In the genomic region with DNA sequence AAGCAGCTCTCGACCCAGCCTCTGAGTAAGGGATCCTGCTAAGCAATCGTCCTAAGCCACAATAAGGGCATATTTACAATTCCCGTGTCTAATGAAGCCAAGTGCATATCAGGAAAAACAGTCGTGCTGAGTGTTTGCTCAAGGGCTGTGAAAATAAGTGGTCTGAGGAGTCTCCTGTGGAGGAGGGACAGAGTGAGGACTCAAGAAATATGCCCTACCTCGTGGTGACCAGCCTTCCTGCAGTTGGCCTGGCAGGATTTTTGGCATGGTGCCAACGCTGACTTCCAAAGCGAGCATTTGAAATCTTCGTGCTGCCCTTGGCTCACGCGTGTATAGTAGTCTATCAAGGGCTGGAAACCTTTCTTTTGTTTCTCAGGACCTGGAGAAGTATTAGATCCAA, we compare ENCODE assay signal across 9 mouse cellular contexts. TPM values are rescaled to one million over a fixed set of nuclear protein-coding genes. Genes with fewer than 3 reads are reported as not detected.
DNase-seq lines count a peak whose midpoint lies in the region; ATAC-seq and TF ChIP-seq lines count a peak whose summit lies in the region.
"Had no signal": no experiment of that assay in that cellular context is flagged by ENCODE, and none has a peak within 500 bp of the region (broad histone marks: within the 10 kb centered on the region; RNA-seq: fewer than 3 reads in every experiment).

No protein-coding gene starts in this region.

- DNase-seq in gastrocnemius, postnatal 14 days, result peak; percentile 32
- no peak for DNase-seq in gastrocnemius, postnatal 25 days
- DNase-seq in liver, postnatal 0 days, result peak; percentile 62
- DNase-seq in brain, embryonic 14.5 days (ENCODE audit: low read depth), result peak; percentile 67
- DNase-seq in lung, postnatal 10 days, result peak; percentile 67
- DNase-seq in right cerebral cortex, postnatal 10 days (ENCODE audit: low spot score in 2 of 2), result no peak

- 0 out of 2 replicates have a peak, but pooled peaks have one; percentile 22 for ATAC-seq in liver, postnatal 0 days
- ATAC-seq in liver, embryonic 12.5 days, result no peak
- no peak for ATAC-seq in midbrain, embryonic 13.5 days
- ATAC-seq: forebrain, embryonic 13.5 days had no signal

- WGBS in liver, postnatal 0 days (ENCODE audit: insufficient replicate concordance), result 45% methylated on average over 10 of the region's 10 CpGs
- 56% methylated on average over 10 of the region's 10 CpGs for WGBS in liver, embryonic 12.5 days (ENCODE audit: insufficient replicate concordance)
- 65% methylated on average over 10 of the region's 10 CpGs for WGBS in midbrain, embryonic 13.5 days

- H3K4me3 ChIP-seq in liver, postnatal 0 days (ENCODE audit: low read depth, low read length), result no peak overlapping the region
- H3K4me3 ChIP-seq in liver, embryonic 12.5 days, result no peak overlapping the region
- no peak overlapping the region for H3K4me3 ChIP-seq in midbrain, embryonic 13.5 days (replicated peaks)
- H3K4me3 ChIP-seq: forebrain, embryonic 13.5 days had no signal

- H3K9ac ChIP-seq in liver, postnatal 0 days (replicated peaks), result no peak overlapping the region
- no peak overlapping the region for H3K9ac ChIP-seq in liver, embryonic 12.5 days
- H3K9ac ChIP-seq in midbrain, embryonic 13.5 days (replicated peaks), result no peak overlapping the region
- H3K9ac ChIP-seq: forebrain, embryonic 13.5 days had no signal

- no peaks in the 10 kb centered on the region for H3K9me3 ChIP-seq in liver, postnatal 0 days (ENCODE audit: low read length)
- no peaks in the 10 kb centered on the region for H3K9me3 ChIP-seq in liver, embryonic 12.5 days (replicated peaks)
- no peaks in the 10 kb centered on the region for H3K9me3 ChIP-seq in midbrain, embryonic 13.5 days
- H3K9me3 ChIP-seq: forebrain, embryonic 13.5 days had no signal

- H3K27ac ChIP-seq in liver, postnatal 0 days (ENCODE audit: low read depth), result no peak overlapping the region
- H3K27ac ChIP-seq in liver, embryonic 12.5 days, result no peak overlapping the region
- H3K27ac ChIP-seq in midbrain, embryonic 13.5 days, result no peak overlapping the region
- H3K27ac ChIP-seq: forebrain, embryonic 13.5 days had no signal

- TF ChIP-seq CTCF in liver, postnatal 0 days (IDR thresholded peaks at IDR 0.05; ENCODE audit: low read depth), result no peak
- TF ChIP-seq CTCF in brain, embryonic 14.5 days (IDR thresholded peaks at IDR 0.05; ENCODE audit: borderline replicate concordance, extremely low read depth, insufficient read depth, insufficient read length), result no peak

- no peak for TF ChIP-seq EP300 in liver, postnatal 0 days (IDR thresholded peaks at IDR 0.05; ENCODE audit: low read depth)

- H3K27me3 ChIP-seq in liver, postnatal 0 days (ENCODE audit: insufficient read depth, low read length), result no peaks in the 10 kb centered on the region
- peaks cover 20% of the 10 kb centered on the region for H3K27me3 ChIP-seq in liver, embryonic 12.5 days (replicated peaks)
- no peaks in the 10 kb centered on the region for H3K27me3 ChIP-seq in midbrain, embryonic 13.5 days
- H3K27me3 ChIP-seq: forebrain, embryonic 13.5 days had no signal

- intact Hi-C loops in gastrocnemius, postnatal 14 days (cut with DNase I; ENCODE audit: low total_unique reads), result no loop called here

- no peaks in the 10 kb centered on the region for H3K36me3 ChIP-seq in liver, postnatal 0 days (replicated peaks; ENCODE audit: insufficient read depth, low read length)
- H3K36me3 ChIP-seq in liver, embryonic 12.5 days, result no peaks in the 10 kb centered on the region
- no peaks in the 10 kb centered on the region for H3K36me3 ChIP-seq in midbrain, embryonic 13.5 days

- no peak for TF ChIP-seq POLR2A in brain, embryonic 14.5 days (IDR thresholded peaks at IDR 0.05; ENCODE audit: borderline replicate concordance, extremely low read depth, insufficient read depth, insufficient read length, poor library complexity, severe bottlenecking)

- peaks cover 19% of the 10 kb centered on the region for H3K4me1 ChIP-seq in liver, postnatal 0 days (ENCODE audit: insufficient read depth)
- H3K4me1 ChIP-seq in liver, embryonic 12.5 days, result peaks cover 3% of the 10 kb centered on the region; the same call in 1 of the 2 replicates
- H3K4me1 ChIP-seq in midbrain, embryonic 13.5 days (replicated peaks), result peaks cover 5% of the 10 kb centered on the region; the same call in 1 of the 2 replicates

- no peak overlapping the region for H3K4me2 ChIP-seq in liver, postnatal 0 days (ENCODE audit: low read depth, low read length)
- H3K4me2 ChIP-seq in liver, embryonic 12.5 days, result no peak overlapping the region
- no peak overlapping the region for H3K4me2 ChIP-seq in midbrain, embryonic 13.5 days (replicated peaks)
- H3K4me2 ChIP-seq: forebrain, embryonic 13.5 days had no signal

RNA-seq across cellular contexts. Expression of gene Slc38a2, which starts 23.0 kb away (rescaled TPM):
- total RNA-seq in gastrocnemius, postnatal 14 days (2021), result 100 to 1,000 TPM in 1 of 2 experiments, 10 to 100 TPM in 1; 73.6 to 103 TPM
- total RNA-seq in gastrocnemius, postnatal 25 days (2021), result 100 to 1,000 TPM in 1 of 2 experiments, 10 to 100 TPM in 1; 73.8 to 112 TPM
- polyA plus RNA-seq in liver, postnatal 0 days (2015; fragmentation: Nextera tagmentation; extraction: Ambion mirVana), result 19.0 and 29.6 TPM in 2 replicates
- polyA plus RNA-seq in liver, embryonic 12.5 days (2016; fragmentation: Nextera tagmentation; extraction: Ambion mirVana), result 57.6 and 62.7 TPM in 2 replicates
- 107 and 136 TPM in 2 replicates for polyA plus RNA-seq in brain, embryonic 14.5 days (2012; rRNA removed)
- 149 and 152 TPM in 2 replicates for polyA plus RNA-seq in midbrain, embryonic 13.5 days (2015; fragmentation: Nextera tagmentation; extraction: Ambion mirVana)

RNA-seq across cellular contexts. Expression of gene Slc38a1, which starts 33.8 kb away (rescaled TPM):
- total RNA-seq in gastrocnemius, postnatal 14 days (2021), result 1 to 10 TPM; 3.1 to 4.1 TPM
- total RNA-seq in gastrocnemius, postnatal 25 days (2021), result 1 to 10 TPM; 1.4 to 2.2 TPM
- 8.4 and 11.3 TPM in 2 replicates for polyA plus RNA-seq in liver, postnatal 0 days (2015; fragmentation: Nextera tagmentation; extraction: Ambion mirVana)
- 41.1 and 43.1 TPM in 2 replicates for polyA plus RNA-seq in liver, embryonic 12.5 days (2016; fragmentation: Nextera tagmentation; extraction: Ambion mirVana)
- 122 and 133 TPM in 2 replicates for polyA plus RNA-seq in brain, embryonic 14.5 days (2012; rRNA removed)
- polyA plus RNA-seq in midbrain, embryonic 13.5 days (2015; fragmentation: Nextera tagmentation; extraction: Ambion mirVana), result 156 and 159 TPM in 2 replicates

Comparison
In these comparisons a context has a peak if more than half of its experiments do, and no peak if none do; other contexts are left out.
1. DNase-seq: peak in gastrocnemius, postnatal 14 days (single experiment), liver, postnatal 0 days (single experiment), brain, embryonic 14.5 days (single experiment) and lung, postnatal 10 days (single experiment); none in gastrocnemius, postnatal 25 days (single experiment) and right cerebral cortex, postnatal 10 days (0 of 2).